Mouse (Mus musculus) kidney, embryonic 14.5 days (tissue): Measurements from ENCODE around the gene 2010111I01Rik. TPM values are rescaled to one million over a fixed set of nuclear protein-coding genes. Genes with fewer than 3 reads are reported as not detected.

ENCODE experiments used
- ATAC-seq: fragments of 200-750 bp; cut with Nextera tagmentation; 2 replicates; pipeline ENCODE4 v1.8.0; 2017; ENCODE audit warnings: moderate number of reproducible peaks, mild to moderate bottlenecking, moderate TSS enrichment, moderate library complexity; ENCODE audit not compliant: low FRiP score, low TSS enrichment
- H3K27ac ChIP-seq: fragments of 300-500 bp; sonication (generic); 2 replicates; pipeline ENCODE4 v1.5.1; 2014; ENCODE audit warnings: low read depth, mild to moderate bottlenecking, low read length, moderate library complexity, mixed read lengths
- H3K27me3 ChIP-seq: fragments of 300-500 bp; sonication (generic); 2 replicates; pipeline ENCODE4 v1.6.1; 2014; ENCODE audit warnings: mild to moderate bottlenecking, low read length; ENCODE audit not compliant: control insufficient read depth, insufficient read depth
- H3K36me3 ChIP-seq: fragments of 300-500 bp; sonication (generic); 2 replicates; pipeline ENCODE4 v1.6.1; 2014; ENCODE audit warnings: low read length, mixed read lengths; ENCODE audit not compliant: control insufficient read depth, insufficient read depth
- H3K4me1 ChIP-seq: fragments of 300-500 bp; sonication (generic); 2 replicates; pipeline ENCODE4 v1.6.1; 2014; ENCODE audit warnings: low read length, mixed read lengths; ENCODE audit not compliant: control insufficient read depth, insufficient read depth
- H3K4me2 ChIP-seq: fragments of 300-500 bp; sonication (generic); replicated peaks from 2 replicates; pipeline ENCODE4 v1.6.1; 2014; ENCODE audit warnings: low read depth, mild to moderate bottlenecking, low read length
- H3K4me3 ChIP-seq: fragments of 300-500 bp; sonication (generic); 2 replicates; pipeline ENCODE4 v1.5.1; 2014; ENCODE audit warnings: mild to moderate bottlenecking, low read length
- H3K9ac ChIP-seq: fragments of 300-500 bp; sonication (generic); 2 replicates; pipeline ENCODE4 v1.6.1; 2014; ENCODE audit warnings: low read depth, mild to moderate bottlenecking, low read length, moderate library complexity
- H3K9me3 ChIP-seq: fragments of 300-500 bp; sonication (generic); 2 replicates; pipeline ENCODE4 v1.6.1; 2016; ENCODE audit warnings: low read length; ENCODE audit not compliant: control insufficient read depth
- WGBS: fragments of 180-500 bp; shearing (Covaris S2); extraction: QIAGEN DNeasy Blood & Tissue Kit; methylation state at CpG from one replicate; pipeline ENCODE4 v1.1.7; 2014; 5-methylcytosine and 5-hydroxymethylcytosine counted together
- polyA plus RNA-seq: library from polyadenylated mRNA; unstranded; fragments of >200 nt; fragmentation: Nextera tagmentation; extraction: Ambion mirVana; gene quantifications from 2 replicates; pipeline ENCODE4 v1.2.1, GENCODE M21; 2014

The 2010111I01Rik gene
- polyA plus RNA-seq, 1 experiment from 2014 or later = 153 TPM

DNA sequence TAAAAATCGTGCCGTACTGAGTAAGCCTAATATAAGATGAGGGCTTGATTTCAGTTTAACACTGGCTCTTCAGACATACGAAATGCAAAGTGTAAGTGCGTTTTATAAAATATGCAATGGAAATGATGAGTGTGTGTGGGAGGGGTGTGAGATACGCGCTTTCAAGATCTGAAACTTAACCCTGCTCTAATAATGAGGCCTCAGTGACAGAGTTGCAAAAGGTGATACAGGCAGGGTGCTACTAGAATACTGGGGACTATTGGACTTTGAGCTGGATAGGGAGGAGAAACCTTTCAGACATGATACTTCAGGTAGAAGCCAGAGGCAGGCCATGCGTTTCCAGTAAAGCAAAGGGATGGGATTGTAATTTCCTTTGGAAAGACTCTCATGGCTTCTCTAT lies 273.4 kb downstream of the 2010111I01Rik start:
- WGBS = 74% methylated on average over 7 of the region's 7 CpGs
- no peaks in the 10 kb centered on the region for H3K9me3 ChIP-seq
- H3K9ac ChIP-seq = no peak overlapping the region
- H3K4me1 ChIP-seq = peaks cover 32% of the 10 kb centered on the region
- H3K4me3 ChIP-seq = no peak overlapping the region
- H3K36me3 ChIP-seq = no peaks in the 10 kb centered on the region; the same call in 1 of the 2 replicates
- no peak for ATAC-seq
- no peak overlapping the region; the same call in 1 of the 2 replicates for H3K27ac ChIP-seq
- no peak overlapping the region for H3K4me2 ChIP-seq
- no peaks in the 10 kb centered on the region for H3K27me3 ChIP-seq

DNA sequence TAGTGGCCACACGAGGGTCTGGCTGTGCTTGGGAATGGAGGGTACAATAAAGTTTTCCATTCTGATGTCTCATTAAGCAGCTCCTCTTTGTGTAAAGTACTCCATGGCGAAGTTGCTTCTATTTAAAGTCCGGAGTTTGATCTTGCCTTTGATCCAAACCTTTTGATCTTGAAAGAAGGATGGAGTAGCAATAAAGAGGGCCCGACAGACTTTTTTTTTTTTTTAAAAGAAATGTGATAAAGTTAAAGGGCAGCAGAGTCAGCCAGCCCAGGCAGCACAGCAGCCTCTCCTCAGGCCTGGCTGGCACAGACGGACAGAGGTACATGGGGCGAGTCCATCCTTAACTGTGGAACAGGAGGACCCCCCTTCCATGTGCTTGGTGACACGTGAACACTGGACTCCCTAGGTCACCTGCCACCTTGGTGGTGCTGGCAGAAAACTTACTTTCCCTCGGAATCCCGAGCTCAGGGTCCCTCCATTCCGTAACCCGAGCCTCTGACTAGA lies 274.7 kb downstream of the 2010111I01Rik start:
- Histone ChIP-seq H3K4me1 (peaks cover 37% of the 10 kb centered on the region), H3K27ac (peak overlapping the region; percentile 94), H3K4me2 (peak overlapping the region; percentile 53), H3K9me3 (no peaks in the 10 kb centered on the region), H3K4me3 (peak overlapping the region; percentile 81), H3K36me3 (peaks cover under 1% of the 10 kb centered on the region; the same call in 1 of the 2 replicates), H3K9ac (peak overlapping the region; percentile 86), H3K27me3 (no peaks in the 10 kb centered on the region)
- ATAC-seq = peak; percentile 89
- WGBS = 3% methylated on average over 11 of the region's 11 CpGs

DNA sequence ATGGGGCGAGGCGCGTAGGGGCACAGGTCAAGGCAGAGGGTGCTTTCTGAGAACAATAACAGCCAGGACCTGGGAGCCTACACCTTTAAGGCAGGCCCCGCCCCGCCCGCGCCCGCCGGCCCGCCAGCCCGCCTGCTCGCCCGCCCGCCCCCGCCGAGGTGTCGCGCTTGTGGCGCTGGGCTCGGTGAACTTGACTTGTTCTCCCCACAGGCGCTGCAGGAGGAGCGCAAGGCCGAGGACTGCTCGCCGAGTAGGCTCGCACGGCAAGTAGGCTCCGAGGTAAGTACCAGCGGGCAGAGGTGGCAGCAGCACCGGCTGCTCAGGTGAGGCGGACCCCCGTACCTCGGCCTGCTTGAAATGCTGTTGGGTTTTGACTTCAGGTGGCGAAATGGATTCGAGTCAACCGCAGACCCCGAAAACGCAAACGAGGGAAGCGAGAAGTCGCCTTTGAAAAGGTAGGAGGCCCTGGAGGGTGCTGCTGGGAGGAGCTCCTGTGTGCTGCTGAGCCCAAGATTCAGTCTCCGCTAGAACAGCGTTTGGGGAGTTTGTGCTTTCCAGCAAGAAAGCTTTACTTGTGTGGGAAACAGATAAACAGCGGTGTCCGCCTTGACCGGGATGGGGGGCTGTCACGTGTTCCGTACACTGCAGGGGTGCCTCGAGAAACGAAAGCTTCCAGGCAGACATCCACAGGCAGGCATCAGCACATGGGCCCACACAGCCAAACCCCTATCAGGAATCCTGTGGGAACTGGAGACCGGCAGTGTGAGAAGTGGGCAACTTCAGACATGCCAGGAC lies 275.4 kb downstream of the 2010111I01Rik start:
- H3K4me1 ChIP-seq = peaks cover 42% of the 10 kb centered on the region
- WGBS = under 1% methylated on average over 44 of the region's 51 CpGs

DNA sequence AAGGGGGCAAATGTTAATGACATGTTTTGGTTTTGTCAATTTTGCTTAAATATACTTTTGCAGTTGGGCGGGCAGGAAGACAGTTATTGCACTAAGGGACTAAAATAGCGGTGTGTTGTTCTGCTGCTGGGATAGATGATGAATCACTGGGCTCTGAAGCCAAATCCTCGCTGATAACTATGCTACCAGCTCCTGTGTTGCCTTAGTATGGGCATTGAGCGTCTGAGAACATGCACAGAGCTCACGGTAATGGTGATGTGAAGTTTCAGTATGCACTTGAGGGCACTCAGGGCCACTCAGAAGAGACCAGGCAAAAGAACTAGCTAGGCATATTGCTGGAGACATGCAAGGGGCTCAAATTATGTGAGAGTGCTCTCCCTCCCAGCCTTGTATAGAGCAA lies 276.1 kb downstream of the 2010111I01Rik start:
- Histone ChIP-seq H3K4me3 (peak overlapping the region; percentile 81), H3K4me2 (peak overlapping the region; percentile 53), H3K9me3 (no peaks in the 10 kb centered on the region), H3K4me1 (peaks cover 43% of the 10 kb centered on the region), H3K27me3 (no peaks in the 10 kb centered on the region), H3K27ac (peak overlapping the region; percentile 94; the same call in 1 of the 2 replicates), H3K36me3 (peaks cover 8% of the 10 kb centered on the region; the same call in 1 of the 2 replicates), H3K9ac (peak overlapping the region; percentile 86)
- no peak for ATAC-seq
- 7% methylated on average over 5 of the region's 5 CpGs for WGBS

More for the DNA sequence above, 275.4 kb downstream of the 2010111I01Rik start:
- H3K27me3 ChIP-seq = no peaks in the 10 kb centered on the region
- peak overlapping the region; percentile 86 for H3K9ac ChIP-seq
- peak overlapping the region; percentile 94 for H3K27ac ChIP-seq
- no peaks in the 10 kb centered on the region for H3K9me3 ChIP-seq
- peak overlapping the region; percentile 81 for H3K4me3 ChIP-seq
- peaks cover 6% of the 10 kb centered on the region; the same call in 1 of the 2 replicates for H3K36me3 ChIP-seq
- H3K4me2 ChIP-seq = peak overlapping the region; percentile 53
- ATAC-seq = peak; percentile 91

DNA sequence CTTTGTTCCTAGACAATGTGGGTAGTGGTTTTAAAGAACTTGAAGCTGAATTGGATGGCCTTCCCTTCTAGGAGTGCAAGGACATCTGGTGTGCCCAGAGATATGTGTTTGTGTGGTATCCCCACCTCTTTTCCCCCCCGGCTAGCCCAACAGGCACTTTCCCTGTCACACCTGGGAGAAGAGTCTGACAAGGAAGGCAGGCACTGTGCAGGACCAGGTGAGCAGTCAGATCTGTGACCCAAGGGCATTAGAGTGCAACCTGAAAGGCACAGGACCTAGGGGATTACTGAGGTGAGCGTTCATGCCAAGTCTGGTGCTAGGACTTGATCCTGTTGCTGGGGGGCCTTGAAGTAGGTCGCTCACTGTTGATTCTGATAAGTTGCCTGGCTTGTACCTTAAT lies 277.0 kb downstream of the 2010111I01Rik start:
- 69% methylated on average over 3 of the region's 3 CpGs for WGBS
- Histone ChIP-seq H3K27ac (peak overlapping the region; percentile 68; the same call in 1 of the 2 replicates), H3K4me2 (peak overlapping the region; percentile 53), H3K4me1 (peaks cover 42% of the 10 kb centered on the region), H3K9me3 (no peaks in the 10 kb centered on the region), H3K4me3 (peak overlapping the region; percentile 81), H3K9ac (peak overlapping the region; percentile 86), H3K36me3 (peaks cover 12% of the 10 kb centered on the region; the same call in 1 of the 2 replicates), H3K27me3 (no peaks in the 10 kb centered on the region)
- ATAC-seq = no peak

DNA sequence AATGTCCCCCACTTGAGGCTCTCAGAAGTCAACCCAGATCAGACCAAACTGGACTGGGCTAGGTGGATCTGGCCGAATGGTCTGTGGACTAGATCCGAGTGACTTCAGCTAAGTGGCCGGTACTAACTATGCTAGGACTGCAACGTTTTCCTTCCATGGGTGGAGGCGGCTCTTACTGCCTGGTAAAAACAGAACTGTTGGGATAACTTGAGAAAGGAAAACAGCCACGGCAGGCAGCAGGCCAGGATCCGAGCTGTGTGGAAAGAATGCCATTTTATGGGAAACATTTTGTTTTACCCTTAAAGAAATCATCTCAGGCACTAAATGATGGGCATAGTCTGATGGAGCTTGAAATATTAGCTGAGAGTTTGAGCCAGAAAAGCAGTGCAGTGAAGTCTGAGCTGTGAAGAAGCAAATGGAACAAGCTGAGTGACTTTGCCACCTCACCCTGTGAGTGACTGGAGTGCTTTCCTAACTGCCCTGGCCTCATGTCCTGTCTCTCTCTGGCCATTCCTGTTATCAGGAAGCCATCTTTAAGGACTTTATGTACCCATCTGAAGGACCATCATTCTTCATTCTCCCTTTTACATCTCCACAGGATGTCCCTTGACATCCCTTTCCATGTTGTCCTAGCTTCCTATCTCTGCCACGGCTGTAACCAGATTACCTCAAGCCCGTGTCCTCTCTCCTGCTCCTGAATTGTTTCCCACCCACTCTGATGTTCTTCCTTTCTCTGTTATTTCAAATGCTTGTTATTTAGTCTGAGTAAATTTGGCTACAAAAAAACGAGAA lies 277.9 kb downstream of the 2010111I01Rik start:
- Histone ChIP-seq H3K27me3 (no peaks in the 10 kb centered on the region), H3K4me2 (peak overlapping the region; percentile 53), H3K4me1 (peaks cover 51% of the 10 kb centered on the region), H3K4me3 (peak overlapping the region; percentile 81), H3K9ac (peak overlapping the region; percentile 86), H3K9me3 (no peaks in the 10 kb centered on the region), H3K27ac (peak overlapping the region; percentile 68; the same call in 1 of the 2 replicates), H3K36me3 (peaks cover 12% of the 10 kb centered on the region; the same call in 1 of the 2 replicates)
- ATAC-seq = no peak
- WGBS = 40% methylated on average over 10 of the region's 10 CpGs

DNA sequence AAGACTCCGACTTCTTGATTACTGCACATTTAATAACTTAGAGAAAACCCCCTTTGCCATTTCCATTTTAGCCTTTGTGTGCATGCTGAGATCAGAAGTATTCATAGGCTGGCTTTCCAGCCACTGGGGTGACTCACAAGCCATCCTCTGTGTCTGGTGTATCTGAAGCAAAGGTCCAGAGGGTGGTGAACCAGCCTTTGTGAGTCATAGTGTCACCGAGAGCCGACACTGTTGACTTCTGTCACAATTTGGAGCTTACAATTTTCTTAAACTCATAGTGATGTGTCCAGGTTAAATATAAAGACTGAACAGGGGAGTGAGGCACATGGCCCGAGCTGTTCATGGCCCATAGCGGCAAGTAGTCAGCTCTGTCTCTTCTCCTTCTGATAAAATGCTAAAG lies 278.9 kb downstream of the 2010111I01Rik start:
- H3K36me3 ChIP-seq = peaks cover 12% of the 10 kb centered on the region; the same call in 1 of the 2 replicates
- peak overlapping the region; percentile 57; the same call in 1 of the 2 replicates for H3K27ac ChIP-seq
- peak overlapping the region; percentile 40 for H3K4me2 ChIP-seq
- H3K4me3 ChIP-seq = peak overlapping the region; percentile 12
- WGBS = 61% methylated on average over 5 of the region's 5 CpGs
- no peak overlapping the region for H3K9ac ChIP-seq
- H3K27me3 ChIP-seq = no peaks in the 10 kb centered on the region
- no peaks in the 10 kb centered on the region for H3K9me3 ChIP-seq
- no peak for ATAC-seq
- H3K4me1 ChIP-seq = peaks cover 49% of the 10 kb centered on the region

DNA sequence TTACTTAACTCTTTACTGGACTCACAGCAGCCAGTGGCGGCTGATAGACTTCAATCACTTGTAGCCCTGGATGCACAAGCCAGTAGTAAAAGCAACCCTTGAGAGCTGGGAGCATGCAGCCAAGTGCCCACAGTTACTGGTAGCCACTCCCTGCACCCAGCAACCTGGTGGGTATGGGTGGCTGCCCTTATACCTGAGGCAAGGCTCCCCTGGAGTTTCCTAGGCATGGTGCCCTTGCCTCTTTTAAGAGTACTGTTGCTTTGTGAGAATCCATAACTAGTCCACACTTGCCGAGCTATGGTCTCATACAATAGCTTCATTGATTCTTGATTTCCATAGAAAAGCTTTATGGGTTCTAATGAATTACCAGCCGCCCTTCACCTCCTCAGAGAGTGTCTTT lies 279.7 kb downstream of the 2010111I01Rik start:
- Histone ChIP-seq H3K9ac (no peak overlapping the region), H3K9me3 (no peaks in the 10 kb centered on the region), H3K4me3 (peak overlapping the region; percentile 2; the same call in 1 of the 2 replicates), H3K27ac (no peak overlapping the region), H3K36me3 (peaks cover 15% of the 10 kb centered on the region; the same call in 1 of the 2 replicates), H3K27me3 (no peaks in the 10 kb centered on the region), H3K4me1 (peaks cover 50% of the 10 kb centered on the region), H3K4me2 (peak overlapping the region; percentile 13; the same call in 1 of the 2 replicates)
- no peak for ATAC-seq
- 77% methylated on average over 3 of the region's 3 CpGs for WGBS
